Mouse (Mus musculus) lung, postnatal 0 days (tissue): Measurements from ENCODE around the gene Cntn4.

Experiments used
- CTCF ChIP-seq: IDR thresholded peaks from 2 replicates; pipeline ENCODE4 v1.5.1; 2016; ENCODE audit warnings: antibody characterized with exemption, mild to moderate bottlenecking
- EP300 ChIP-seq: IDR thresholded peaks from 2 replicates; pipeline ENCODE4 v1.6.1; 2016; ENCODE audit warnings: antibody characterized with exemption, mild to moderate bottlenecking, control low read depth

DNA sequence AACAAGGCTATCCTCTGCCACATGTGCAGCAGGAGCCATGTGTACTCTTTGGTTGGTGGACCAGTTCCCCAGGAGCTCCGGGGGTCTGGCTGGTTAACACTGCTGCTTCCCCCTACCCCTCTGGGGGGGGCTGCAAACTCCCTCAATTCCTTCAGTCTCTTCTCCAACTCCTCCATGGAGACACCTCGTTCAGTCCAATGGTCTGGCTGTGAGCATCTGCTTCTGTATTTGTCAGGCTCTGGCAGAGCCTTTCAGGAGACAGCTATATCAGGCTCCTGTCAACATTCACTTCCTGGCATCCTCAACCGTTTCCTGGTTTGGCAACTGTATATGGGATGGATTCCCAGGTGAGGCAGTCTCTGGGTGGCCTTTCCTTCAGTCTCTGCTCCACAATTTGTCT lies 622.7 kb downstream of the Cntn4 start:
- TF ChIP-seq CTCF (no peak), EP300 (no peak)
